Mouse (Mus musculus) adrenal gland, adult 8-10 months (tissue): ENCODE data around the gene Arcn1. TPM values are rescaled to one million over a fixed set of nuclear protein-coding genes. Genes with fewer than 3 reads are reported as not detected.

Experiments
- DNase-seq: peaks from one replicate; pipeline ENCODE4 v3.0.0; 2022
- total RNA-seq, 4 experiments: library from RNA; stranded (reverse); gene quantifications; 2 replicates each; pipeline ENCODE4 v1.2.4; 2022

The Arcn1 gene
- total RNA-seq, 4 experiments from 2014 or later: 172 to 185 (median 176) TPM

GRCm38 (mm10) chr9:44740663-44741192, 26.9 kb downstream of the Arcn1 start:
- no peak for DNase-seq

GRCm38 (mm10) chr9:44737240-44737949, 30.2 kb downstream of the Arcn1 start:
- DNase-seq: no peak

GRCm38 (mm10) chr9:44736301-44736700, 31.3 kb downstream of the Arcn1 start:
- DNase-seq: no peak

- no peak for DNase-seq
Measured at GRCm38 (mm10) chr9:44735886-44736285, 31.8 kb downstream of the Arcn1 start.

- DNase-seq: peak; percentile 58
Measured at GRCm38 (mm10) chr9:44734524-44735494, 32.8 kb downstream of the Arcn1 start, which contains the start of gene Phldb1. Gene Phldb1, minus strand, starts transcription at chr9:44735198.

- DNase-seq: peak; percentile 62
Measured at GRCm38 (mm10) chr9:44733671-44734523, 33.7 kb downstream of the Arcn1 start.

GRCm38 (mm10) chr9:44732921-44733530, 34.6 kb downstream of the Arcn1 start:
- no peak for DNase-seq

GRCm38 (mm10) chr9:44732130-44732549, 35.5 kb downstream of the Arcn1 start:
- DNase-seq: no peak

- DNase-seq: no peak
Measured at GRCm38 (mm10) chr9:44727441-44727840, 40.2 kb downstream of the Arcn1 start.

GRCm38 (mm10) chr9:44726431-44727146, 41.1 kb downstream of the Arcn1 start:
- DNase-seq: no peak

- no peak for DNase-seq
Measured at GRCm38 (mm10) chr9:44724665-44725064, 43.0 kb downstream of the Arcn1 start.

GRCm38 (mm10) chr9:44724223-44724622, 43.4 kb downstream of the Arcn1 start:
- no peak for DNase-seq

GRCm38 (mm10) chr9:44723521-44724041, 44.1 kb downstream of the Arcn1 start:
- no peak for DNase-seq

GRCm38 (mm10) chr9:44723008-44723407, 44.6 kb downstream of the Arcn1 start:
- DNase-seq: peak; percentile 37

- no peak for DNase-seq
Measured at GRCm38 (mm10) chr9:44722575-44722974, 45.1 kb downstream of the Arcn1 start.

GRCm38 (mm10) chr9:44721877-44722186, 45.8 kb downstream of the Arcn1 start:
- no peak for DNase-seq

GRCm38 (mm10) chr9:44721154-44721876, 46.3 kb downstream of the Arcn1 start:
- DNase-seq: peak; percentile 83

GRCm38 (mm10) chr9:44720358-44721153, 47.1 kb downstream of the Arcn1 start:
- DNase-seq: no peak
